Mouse (Mus musculus) stomach, embryonic 16.5 days (tissue): ENCODE results near the gene Mrpl4. TPM values are rescaled to one million over a fixed set of nuclear protein-coding genes. Genes with fewer than 3 reads are reported as not detected.

Experiments
- ATAC-seq: fragments of 200-750 bp; cut with Nextera tagmentation; 2 replicates; pipeline ENCODE4 v1.8.0; 2017; ENCODE audit warnings: moderate number of reproducible peaks, moderate TSS enrichment; ENCODE audit not compliant: insufficient read depth, low FRiP score
- H3K27ac ChIP-seq: fragments of 300-500 bp; sonication (generic); 2 replicates; pipeline ENCODE4 v1.5.1; 2014; ENCODE audit warnings: low read length
- H3K27me3 ChIP-seq: fragments of 300-500 bp; sonication (generic); 2 replicates; pipeline ENCODE4 v1.6.1; 2014; ENCODE audit warnings: low read length, control low read depth, mixed read lengths; ENCODE audit not compliant: control insufficient read depth, insufficient read depth
- H3K36me3 ChIP-seq: fragments of 300-500 bp; sonication (generic); 2 replicates; pipeline ENCODE4 v1.6.1; 2014; ENCODE audit warnings: low read length; ENCODE audit not compliant: control insufficient read depth, insufficient read depth
- H3K4me1 ChIP-seq: fragments of 300-500 bp; sonication (generic); 2 replicates; pipeline ENCODE4 v1.6.1; 2014; ENCODE audit warnings: low read length, control low read depth, mixed read lengths; ENCODE audit not compliant: control insufficient read depth, insufficient read depth
- H3K4me2 ChIP-seq: fragments of 300-500 bp; sonication (generic); 2 replicates; pipeline ENCODE4 v1.6.1; 2014; ENCODE audit warnings: low read depth, low read length, mixed read lengths
- H3K4me3 ChIP-seq: fragments of 300-500 bp; sonication (generic); replicated peaks from 2 replicates; pipeline ENCODE4 v1.5.1; 2014; ENCODE audit warnings: mild to moderate bottlenecking, low read length
- H3K9ac ChIP-seq: fragments of 300-500 bp; sonication (generic); 2 replicates; pipeline ENCODE4 v1.6.1; 2014; ENCODE audit warnings: low read length
- H3K9me3 ChIP-seq: fragments of 300-500 bp; sonication (generic); replicated peaks from 2 replicates; pipeline ENCODE4 v1.6.1; 2016; ENCODE audit warnings: low read length, control low read depth; ENCODE audit not compliant: control insufficient read depth
- WGBS: fragments of 180-500 bp; shearing (Covaris S2); extraction: QIAGEN DNeasy Blood & Tissue Kit; methylation state at CpG from one replicate; pipeline ENCODE4 v1.1.7; 2014; 5-methylcytosine and 5-hydroxymethylcytosine counted together
- polyA plus RNA-seq: library from polyadenylated mRNA; unstranded; fragments of >200 nt; fragmentation: Nextera tagmentation; extraction: Ambion mirVana; gene quantifications from 2 replicates; pipeline ENCODE4 v1.2.1, GENCODE M21; 2015

The Mrpl4 gene
- polyA plus RNA-seq, 1 experiment from 2014 or later = 131 TPM

- Histone ChIP-seq H3K9ac (no peak overlapping the region), H3K27ac (no peak overlapping the region), H3K9me3 (no peaks in the 10 kb centered on the region), H3K4me2 (peak overlapping the region; percentile 97), H3K36me3 (no peaks in the 10 kb centered on the region), H3K4me1 (peaks cover 31% of the 10 kb centered on the region), H3K4me3 (peak overlapping the region; percentile 54), H3K27me3 (peaks cover 40% of the 10 kb centered on the region)
- WGBS = 17% methylated on average over 22 of the region's 22 CpGs
- no peak for ATAC-seq
Observed at GRCm38 (mm10) chr9:21030055-21030600, 27.6 kb downstream of the Mrpl4 start.

GRCm38 (mm10) chr9:21030781-21031250, 28.3 kb downstream of the Mrpl4 start:
- Histone ChIP-seq H3K4me1 (peaks cover 28% of the 10 kb centered on the region), H3K9me3 (no peaks in the 10 kb centered on the region), H3K9ac (peak overlapping the region; percentile 49; the same call in 1 of the 2 replicates), H3K27ac (peak overlapping the region; percentile 56), H3K36me3 (no peaks in the 10 kb centered on the region), H3K27me3 (peaks cover 46% of the 10 kb centered on the region), H3K4me2 (peak overlapping the region; percentile 97), H3K4me3 (peak overlapping the region; percentile 54)
- WGBS = 0% methylated on average over 13 of the region's 13 CpGs
- peak; percentile 74; the same call in 1 of the 2 replicates for ATAC-seq

GRCm38 (mm10) chr9:21031251-21031895, 28.8 kb downstream of the Mrpl4 start:
- H3K27me3 ChIP-seq = peaks cover 52% of the 10 kb centered on the region
- peak overlapping the region; percentile 56 for H3K27ac ChIP-seq
- H3K4me2 ChIP-seq = peak overlapping the region; percentile 97
- H3K9ac ChIP-seq = peak overlapping the region; percentile 49
- H3K4me3 ChIP-seq = peak overlapping the region; percentile 54
- no peaks in the 10 kb centered on the region for H3K36me3 ChIP-seq
- no peaks in the 10 kb centered on the region for H3K9me3 ChIP-seq
- peak; percentile 25 for ATAC-seq
- peaks cover 28% of the 10 kb centered on the region for H3K4me1 ChIP-seq
- WGBS = under 1% methylated on average over 36 of the region's 36 CpGs

GRCm38 (mm10) chr9:21031896-21032351, 29.4 kb downstream of the Mrpl4 start, which contains the start of gene Icam5:
Gene Icam5 (plus strand): TSS chr9:21032073.
- peak within 1 kb of the TSS; percentile 56 for H3K27ac ChIP-seq

GRCm38 (mm10) chr9:21032491-21032890, 30.0 kb downstream of the Mrpl4 start:
- H3K9ac ChIP-seq = peak overlapping the region; percentile 64; the same call in 1 of the 2 replicates
- no peak for ATAC-seq
- H3K4me1 ChIP-seq = peaks cover 36% of the 10 kb centered on the region

More at GRCm38 (mm10) chr9:21031896-21032351, 29.4 kb downstream of the Mrpl4 start, which contains the start of gene Icam5:
- no peaks in the 10 kb centered on the region for H3K9me3 ChIP-seq
- H3K4me3 ChIP-seq = peak within 1 kb of the TSS; percentile 54
- H3K4me2 ChIP-seq = peak within 1 kb of the TSS; percentile 97
- no peaks in the 10 kb centered on the region for H3K36me3 ChIP-seq
- H3K9ac ChIP-seq = peak within 1 kb of the TSS; percentile 64
- H3K27me3 ChIP-seq = peaks cover 57% of the 10 kb centered on the region
- WGBS = under 1% methylated on average over 35 of the region's 35 CpGs
- no peak for ATAC-seq
- H3K4me1 ChIP-seq = peaks cover 31% of the 10 kb centered on the region

GRCm38 (mm10) chr9:21033136-21033535, 30.6 kb downstream of the Mrpl4 start:
- Histone ChIP-seq H3K4me1 (peaks cover 37% of the 10 kb centered on the region), H3K9ac (peak overlapping the region; percentile 64), H3K4me3 (peak overlapping the region; percentile 54), H3K9me3 (no peaks in the 10 kb centered on the region), H3K27me3 (peaks cover 69% of the 10 kb centered on the region), H3K27ac (no peak overlapping the region), H3K36me3 (no peaks in the 10 kb centered on the region), H3K4me2 (peak overlapping the region; percentile 97)
- ATAC-seq = peak; percentile 77
- under 1% methylated on average over 34 of the region's 34 CpGs for WGBS

More at GRCm38 (mm10) chr9:21032491-21032890, 30.0 kb downstream of the Mrpl4 start:
- Histone ChIP-seq H3K27me3 (peaks cover 62% of the 10 kb centered on the region), H3K9me3 (no peaks in the 10 kb centered on the region), H3K4me3 (peak overlapping the region; percentile 54), H3K36me3 (no peaks in the 10 kb centered on the region), H3K27ac (no peak overlapping the region), H3K4me2 (peak overlapping the region; percentile 97)
- 2% methylated on average over 7 of the region's 7 CpGs for WGBS

GRCm38 (mm10) chr9:21034481-21035085, 32.0 kb downstream of the Mrpl4 start:
- WGBS = 5% methylated on average over 17 of the region's 17 CpGs
- no peak overlapping the region for H3K4me2 ChIP-seq
- H3K27ac ChIP-seq = no peak overlapping the region
- H3K9ac ChIP-seq = no peak overlapping the region
- peaks cover 75% of the 10 kb centered on the region for H3K27me3 ChIP-seq
- peaks cover 32% of the 10 kb centered on the region for H3K4me1 ChIP-seq
- no peaks in the 10 kb centered on the region; the same call in 1 of the 2 replicates for H3K9me3 ChIP-seq
- ATAC-seq = no peak
- H3K36me3 ChIP-seq = no peaks in the 10 kb centered on the region
- no peak overlapping the region for H3K4me3 ChIP-seq

- Histone ChIP-seq H3K4me1 (peaks cover 25% of the 10 kb centered on the region), H3K36me3 (no peaks in the 10 kb centered on the region), H3K9me3 (no peaks in the 10 kb centered on the region; the same call in 1 of the 2 replicates), H3K27me3 (peaks cover 67% of the 10 kb centered on the region), H3K4me2 (no peak overlapping the region), H3K4me3 (no peak overlapping the region), H3K27ac (no peak overlapping the region), H3K9ac (no peak overlapping the region)
- WGBS = 27% methylated on average over 9 of the region's 9 CpGs
- ATAC-seq = no peak
Observed at GRCm38 (mm10) chr9:21035586-21035985, 33.0 kb downstream of the Mrpl4 start.

- no peak overlapping the region for H3K4me2 ChIP-seq
- no peak overlapping the region for H3K27ac ChIP-seq
- peaks cover 67% of the 10 kb centered on the region for H3K27me3 ChIP-seq
- no peak overlapping the region for H3K9ac ChIP-seq
- no peaks in the 10 kb centered on the region for H3K36me3 ChIP-seq
- H3K9me3 ChIP-seq = no peaks in the 10 kb centered on the region; the same call in 1 of the 2 replicates
- 12% methylated on average over 20 of the region's 20 CpGs for WGBS
- ATAC-seq = no peak
- peaks cover 27% of the 10 kb centered on the region for H3K4me1 ChIP-seq
- H3K4me3 ChIP-seq = no peak overlapping the region
Observed at GRCm38 (mm10) chr9:21036161-21036560, 33.6 kb downstream of the Mrpl4 start.
